Mouse (Mus musculus) testis, adult 2 months (tissue): Measurements from ENCODE around the gene Trim38.

Source experiments
- CTCF ChIP-seq: fragments of 200-500 bp; IDR thresholded peaks from 2 replicates; pipeline ENCODE4 v1.5.1; 2012; ENCODE audit warnings: low read depth, mild to moderate bottlenecking, inconsistent platforms, low read length, moderate library complexity; ENCODE audit not compliant: control insufficient read depth, insufficient read depth, insufficient replicate concordance
- POLR2A ChIP-seq: fragments of 200-500 bp; IDR thresholded peaks from 2 replicates; pipeline ENCODE4 v1.6.1; 2012; ENCODE audit warnings: low read depth, mild to moderate bottlenecking, inconsistent platforms, low read length, moderate library complexity; ENCODE audit not compliant: control insufficient read depth

DNA sequence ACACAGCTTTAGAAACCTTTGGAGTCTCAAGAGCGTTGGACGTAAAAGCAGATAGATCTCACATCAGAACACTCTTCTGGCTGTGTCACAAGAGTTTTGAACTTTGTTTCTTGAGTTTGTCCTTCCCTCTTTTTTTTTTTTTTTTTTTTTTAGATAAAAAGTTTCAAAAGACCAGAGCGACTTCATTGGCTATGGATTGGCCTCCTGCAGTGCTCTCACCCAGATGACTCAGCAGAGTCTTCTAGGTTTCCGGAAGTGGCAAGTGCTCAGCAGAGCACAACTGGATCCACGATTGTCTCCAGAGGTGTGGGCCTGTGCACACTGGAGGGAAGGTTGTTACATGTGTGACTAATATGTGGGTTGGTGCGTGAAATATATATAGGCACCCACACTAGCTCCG is 8.6 kb downstream of the Trim38 start:
- TF ChIP-seq POLR2A (no peak), CTCF (no peak)
